Mouse (Mus musculus) liver, embryonic 15.5 days (tissue): Measurements from ENCODE around the gene Kcna7. TPM values are rescaled to one million over a fixed set of nuclear protein-coding genes. Genes with fewer than 3 reads are reported as not detected.
"Not testable (repeated sequence)": the region's sequence is repeated elsewhere in the genome, so short reads cannot be mapped to it uniquely, and the experiment has no call there.

Source experiments
- ATAC-seq: fragments of 200-750 bp; cut with Nextera tagmentation; 2 replicates; pipeline ENCODE4 v1.8.0; 2017; ENCODE audit warnings: moderate number of reproducible peaks, mild to moderate bottlenecking, moderate library complexity; ENCODE audit not compliant: insufficient read depth
- H3K27ac ChIP-seq: fragments of 300-500 bp; sonication (generic); replicated peaks from 2 replicates; pipeline ENCODE4 v1.5.1; 2015; ENCODE audit warnings: mild to moderate bottlenecking, inconsistent platforms
- H3K27me3 ChIP-seq: fragments of 300-500 bp; sonication (generic); 2 replicates; pipeline ENCODE4 v1.6.1; 2015; ENCODE audit warnings: mild to moderate bottlenecking, inconsistent platforms
- H3K36me3 ChIP-seq: fragments of 300-500 bp; sonication (generic); replicated peaks from 2 replicates; pipeline ENCODE4 v1.6.1; 2015; ENCODE audit warnings: moderate library complexity, mild to moderate bottlenecking, inconsistent platforms
- H3K4me1 ChIP-seq: fragments of 300-500 bp; sonication (generic); replicated peaks from 2 replicates; pipeline ENCODE4 v1.6.1; 2015; ENCODE audit warnings: inconsistent platforms
- H3K4me2 ChIP-seq: fragments of 300-500 bp; sonication (generic); 2 replicates; pipeline ENCODE4 v1.6.1; 2015; ENCODE audit warnings: moderate library complexity, mild to moderate bottlenecking, inconsistent platforms
- H3K4me3 ChIP-seq: fragments of 300-500 bp; sonication (generic); replicated peaks from 2 replicates; pipeline ENCODE4 v1.5.1; 2015; ENCODE audit warnings: mild to moderate bottlenecking, inconsistent platforms
- H3K9ac ChIP-seq: fragments of 300-500 bp; sonication (generic); 2 replicates; pipeline ENCODE4 v1.6.1; 2015; ENCODE audit warnings: moderate library complexity, mild to moderate bottlenecking, inconsistent platforms
- H3K9me3 ChIP-seq: fragments of 300-500 bp; sonication (generic); replicated peaks from 2 replicates; pipeline ENCODE4 v1.6.1; 2016; ENCODE audit warnings: inconsistent platforms
- WGBS: fragments of 180-500 bp; shearing (Covaris S2); methylation state at CpG from one replicate; pipeline ENCODE4 v1.1.7; 2015; ENCODE audit warnings: mixed read lengths; ENCODE audit not compliant: insufficient replicate concordance; 5-methylcytosine and 5-hydroxymethylcytosine counted together
- polyA plus RNA-seq: library from polyadenylated mRNA; unstranded; fragments of >200 nt; fragmentation: Nextera tagmentation; extraction: Ambion mirVana; gene quantifications from 2 replicates; pipeline ENCODE4 v1.2.1, GENCODE M21; 2015

The Kcna7 gene
- not detected in 2 replicates for polyA plus RNA-seq

DNA sequence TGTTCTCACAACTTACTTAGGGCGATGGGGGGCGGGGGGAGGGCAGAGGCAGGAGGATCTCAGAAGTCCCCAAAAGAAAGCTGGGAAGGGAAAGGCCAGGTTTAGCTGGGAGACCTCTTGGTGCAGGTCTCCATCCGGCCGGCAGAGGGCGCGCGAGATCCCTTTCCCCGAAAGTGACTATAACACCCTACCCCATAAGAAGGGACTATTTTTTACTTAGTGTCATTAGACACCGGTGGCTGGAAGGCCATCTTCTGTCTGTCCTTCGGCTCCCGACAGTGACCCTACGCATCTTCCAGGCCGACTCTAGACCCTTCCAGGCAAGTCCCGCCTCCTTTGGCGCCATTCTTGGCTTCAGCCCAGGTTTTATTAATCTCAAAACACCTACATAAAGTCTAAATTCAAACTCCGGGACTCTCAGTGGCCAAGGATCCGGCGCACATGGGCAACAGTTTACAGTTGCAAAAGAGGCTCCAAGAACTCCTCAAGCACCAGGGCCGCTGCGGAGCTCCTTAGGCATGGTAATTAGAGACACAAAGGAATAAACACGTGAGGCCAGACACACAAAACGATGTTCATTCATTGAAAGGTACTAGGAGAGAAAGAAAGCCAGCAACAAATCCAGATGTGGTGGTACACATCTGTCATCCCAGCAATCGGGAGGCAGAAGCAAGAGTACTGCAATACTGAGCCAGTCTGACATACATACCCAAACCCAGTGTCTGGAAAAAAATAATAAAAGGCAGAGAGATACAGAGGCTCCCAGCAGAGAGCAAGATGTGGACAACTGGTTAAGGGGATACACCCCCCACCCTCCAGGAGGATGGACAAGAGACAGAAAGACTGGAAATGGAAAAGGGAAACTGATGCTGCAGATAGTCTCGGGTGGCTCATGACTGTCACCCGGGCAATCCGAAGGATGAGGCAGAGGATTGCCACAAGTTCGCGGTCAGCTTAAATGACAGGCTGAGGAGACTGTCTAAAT, at the start of gene Kcna7:
Kcna7 (plus strand) TSS at position 563 of the 985 bp plus-strand sequence.
- H3K27me3 ChIP-seq, result peaks cover 82% of the 10 kb centered on the region
- H3K4me2 ChIP-seq, result peak within 1 kb of the TSS; percentile 64
- H3K9ac ChIP-seq, result no peak within 1 kb of the TSS
- H3K4me1 ChIP-seq, result peaks cover 23% of the 10 kb centered on the region
- 7% methylated on average over 28 of the region's 28 CpGs for WGBS
- no peaks in the 10 kb centered on the region for H3K36me3 ChIP-seq
- no peaks in the 10 kb centered on the region for H3K9me3 ChIP-seq
- H3K27ac ChIP-seq, result no peak within 1 kb of the TSS
- H3K4me3 ChIP-seq, result peak within 1 kb of the TSS; percentile 38
- peak; percentile 10; the same call in 1 of the 2 replicates for ATAC-seq

DNA sequence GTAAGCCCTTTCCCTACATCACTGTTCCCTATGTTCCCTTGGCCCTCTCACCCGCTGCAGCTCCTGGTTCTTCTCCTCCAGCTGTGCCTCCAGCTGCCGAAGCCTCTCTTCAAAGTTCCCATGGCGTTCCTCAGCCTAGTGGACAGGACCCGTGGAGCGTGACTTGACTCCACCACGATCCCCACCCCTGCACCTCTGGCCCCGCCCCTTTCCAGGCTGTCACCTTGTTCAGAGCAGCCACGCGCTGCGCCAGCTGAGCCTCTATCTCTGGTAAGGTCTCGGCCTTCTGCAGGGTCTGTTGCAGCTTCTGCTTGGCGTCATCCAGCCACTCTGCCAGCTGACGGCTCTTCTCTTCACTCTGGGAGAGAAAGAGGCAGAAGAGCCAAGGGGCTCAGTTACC, 49.4 kb upstream of the Kcna7 start:
- Histone ChIP-seq H3K4me1 (peaks cover 4% of the 10 kb centered on the region; the same call in 1 of the 2 replicates), H3K27ac (no peak overlapping the region), H3K27me3 (peaks cover 71% of the 10 kb centered on the region), H3K4me3 (no peak overlapping the region), H3K36me3 (no peaks in the 10 kb centered on the region), H3K9me3 (no peaks in the 10 kb centered on the region), H3K9ac (no peak overlapping the region), H3K4me2 (no peak overlapping the region)
- 40% methylated on average over 13 of the region's 13 CpGs for WGBS
- no peak for ATAC-seq

DNA sequence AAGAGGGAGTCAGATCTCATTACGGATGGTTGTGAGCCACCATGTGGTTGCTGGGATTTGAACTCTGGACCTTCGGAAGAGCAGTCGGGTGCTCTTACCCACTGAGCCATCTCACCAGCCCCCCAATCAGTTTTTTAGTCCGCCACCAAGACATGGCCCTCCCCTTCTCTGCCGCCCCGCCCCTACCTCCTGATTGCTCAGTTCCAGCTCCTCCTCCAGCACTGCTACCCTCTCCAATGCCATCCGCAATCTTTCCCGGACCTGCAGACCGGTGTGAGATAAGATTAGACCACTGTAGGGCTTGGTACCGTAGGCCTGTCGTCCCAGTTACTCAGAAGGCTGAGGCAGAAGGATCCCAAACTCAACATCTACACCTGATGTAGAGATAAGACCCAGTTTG, 46.4 kb upstream of the Kcna7 start:
- H3K9ac ChIP-seq, ATAC-seq, H3K27ac ChIP-seq, H3K36me3 ChIP-seq, H3K9me3 ChIP-seq, H3K4me3 ChIP-seq, H3K4me2 ChIP-seq: not testable (repeated sequence)
- peaks cover 18% of the 10 kb centered on the region for H3K4me1 ChIP-seq
- 45% methylated on average over 11 of the region's 11 CpGs for WGBS
- peaks cover 83% of the 10 kb centered on the region for H3K27me3 ChIP-seq

DNA sequence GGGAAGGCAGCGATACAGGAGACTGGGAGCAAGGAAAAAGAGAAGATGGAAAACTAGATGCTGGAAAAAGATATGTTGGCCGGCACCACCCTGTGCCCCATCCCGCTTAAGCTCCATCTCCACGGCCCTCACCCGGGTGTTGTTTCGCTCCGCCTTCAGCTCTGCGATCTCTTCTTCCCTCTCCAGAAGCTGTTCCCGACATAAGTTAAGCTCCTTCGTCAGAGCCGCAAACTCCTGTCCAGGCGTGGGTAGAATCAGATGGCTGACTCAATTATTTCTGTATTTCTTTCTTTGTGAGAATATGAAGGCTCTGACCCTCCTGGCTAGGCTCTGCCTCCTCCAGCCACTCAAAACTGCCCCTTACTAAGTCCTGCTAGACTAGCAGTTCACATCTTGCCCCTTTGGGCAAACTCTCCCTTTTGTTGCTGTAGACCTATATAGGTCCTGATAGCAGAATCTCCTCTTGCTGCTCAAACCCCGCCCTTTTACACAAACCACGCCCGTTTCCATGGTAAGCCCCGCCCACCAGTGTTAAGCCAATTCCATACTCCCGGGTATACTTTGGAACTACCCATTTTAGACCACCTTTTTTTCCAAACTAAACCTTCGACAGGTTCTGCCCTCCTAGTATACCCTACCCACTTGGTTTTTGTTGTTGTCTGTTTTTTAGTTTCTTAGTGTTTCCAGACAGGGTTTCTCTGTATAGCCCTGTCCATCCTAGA, 44.9 kb upstream of the Kcna7 start:
- WGBS, result 47% methylated on average over 18 of the region's 18 CpGs

DNA sequence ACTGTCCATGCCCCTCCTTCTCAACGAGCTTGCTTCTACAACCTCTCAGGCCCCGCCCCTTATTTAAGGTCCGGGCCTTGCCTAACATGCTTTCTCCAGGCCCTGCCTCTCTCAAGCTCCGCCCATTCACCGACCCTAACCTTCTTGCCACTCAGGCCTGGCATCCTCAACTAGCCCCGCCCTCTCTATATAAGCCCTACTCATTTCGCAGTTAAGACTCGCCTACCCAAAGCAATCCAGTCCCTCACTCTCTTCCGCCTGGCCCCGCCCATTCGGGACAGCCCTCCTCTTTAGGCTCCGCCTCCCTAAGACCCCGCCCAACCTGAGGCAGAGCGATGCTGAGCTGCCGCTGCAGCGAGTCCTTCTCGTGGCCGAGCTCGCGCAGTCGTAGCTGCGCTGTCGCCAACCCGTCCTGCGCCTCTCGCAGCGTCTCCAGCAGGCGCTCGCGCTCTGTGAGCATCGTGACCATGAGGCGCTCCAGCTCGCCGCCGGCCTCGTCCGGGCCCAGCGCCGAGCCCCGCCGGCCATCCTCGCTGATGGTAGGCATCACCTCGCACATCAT, 44.1 kb upstream of the Kcna7 start:
- under 1% methylated on average over 43 of the region's 43 CpGs for WGBS
- peak overlapping the region; percentile 68 for H3K4me2 ChIP-seq
- H3K9ac ChIP-seq, result no peak overlapping the region
- ATAC-seq, result peak; percentile 61
- peaks cover 92% of the 10 kb centered on the region for H3K27me3 ChIP-seq
- peaks cover 24% of the 10 kb centered on the region for H3K4me1 ChIP-seq
- peak overlapping the region; percentile 41 for H3K4me3 ChIP-seq
- H3K36me3 ChIP-seq, result no peaks in the 10 kb centered on the region
- H3K27ac ChIP-seq, result no peak overlapping the region
- H3K9me3 ChIP-seq, result no peaks in the 10 kb centered on the region

More for the DNA sequence above, 44.9 kb upstream of the Kcna7 start:
- no peak overlapping the region for H3K9ac ChIP-seq
- H3K27ac ChIP-seq, result no peak overlapping the region
- H3K4me2 ChIP-seq, result 0 out of 2 replicates have a peak overlapping the region, but pooled peaks have one; percentile 68
- H3K9me3 ChIP-seq, result no peaks in the 10 kb centered on the region
- peaks cover 92% of the 10 kb centered on the region for H3K27me3 ChIP-seq
- no peak for ATAC-seq
- no peak overlapping the region for H3K4me3 ChIP-seq
- H3K4me1 ChIP-seq, result peaks cover 18% of the 10 kb centered on the region
- no peaks in the 10 kb centered on the region for H3K36me3 ChIP-seq

DNA sequence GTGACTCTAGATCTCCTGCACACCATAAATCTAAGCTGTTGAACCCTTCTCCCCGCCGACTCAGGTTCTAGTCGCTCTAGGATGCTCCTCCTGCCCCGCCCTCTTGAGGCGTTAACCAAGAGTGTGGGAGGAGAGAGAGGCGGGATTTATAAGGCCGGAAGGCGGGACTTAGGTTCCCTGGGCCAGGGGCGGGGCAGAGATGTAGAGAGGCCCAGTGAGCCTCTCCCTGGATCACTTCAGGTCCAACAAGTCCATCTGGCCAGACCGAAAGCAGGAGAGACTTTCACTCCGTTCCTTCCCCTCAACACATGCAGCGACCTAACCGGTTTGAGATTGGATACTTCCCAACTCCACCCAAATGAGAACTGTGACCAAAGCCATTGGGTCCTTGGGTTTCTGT, 42.7 kb upstream of the Kcna7 start:
- Histone ChIP-seq H3K9ac (no peak overlapping the region), H3K36me3 (no peaks in the 10 kb centered on the region), H3K4me2 (no peak overlapping the region)

DNA sequence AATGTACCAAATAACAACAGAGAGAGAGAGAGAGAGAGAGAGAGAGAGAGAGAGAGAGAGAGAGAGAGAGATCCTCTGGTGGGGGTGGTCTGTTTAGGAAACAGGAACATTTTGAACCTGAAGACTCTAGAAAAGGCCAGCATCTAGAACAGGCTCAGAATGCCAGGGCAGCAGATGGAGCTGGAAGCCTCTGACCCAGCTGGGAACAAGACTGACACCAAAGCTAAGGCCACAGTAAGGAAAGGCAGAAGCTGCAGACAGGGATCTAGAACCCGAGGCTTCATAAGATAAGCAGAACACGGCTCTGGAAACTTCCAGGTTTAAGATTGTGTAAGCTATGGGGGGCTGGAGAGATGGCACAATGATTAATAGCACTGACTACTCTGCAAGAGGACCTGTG, 41.5 kb upstream of the Kcna7 start:
- Histone ChIP-seq H3K9ac (no peak overlapping the region), H3K9me3 (no peaks in the 10 kb centered on the region), H3K4me2 (no peak overlapping the region), H3K4me3 (no peak overlapping the region), H3K27me3 (peaks cover 98% of the 10 kb centered on the region), H3K27ac (no peak overlapping the region), H3K4me1 (peaks cover 42% of the 10 kb centered on the region), H3K36me3 (no peaks in the 10 kb centered on the region)
- WGBS, result 30% methylated on average over 2 of the region's 2 CpGs
- ATAC-seq, result no peak

More for the DNA sequence above, 42.7 kb upstream of the Kcna7 start:
- no peak for ATAC-seq
- WGBS, result 9% methylated on average over 13 of the region's 13 CpGs
- peaks cover 93% of the 10 kb centered on the region for H3K27me3 ChIP-seq
- H3K4me3 ChIP-seq, result no peak overlapping the region
- H3K9me3 ChIP-seq, result no peaks in the 10 kb centered on the region
- H3K4me1 ChIP-seq, result peaks cover 38% of the 10 kb centered on the region
- H3K27ac ChIP-seq, result no peak overlapping the region

DNA sequence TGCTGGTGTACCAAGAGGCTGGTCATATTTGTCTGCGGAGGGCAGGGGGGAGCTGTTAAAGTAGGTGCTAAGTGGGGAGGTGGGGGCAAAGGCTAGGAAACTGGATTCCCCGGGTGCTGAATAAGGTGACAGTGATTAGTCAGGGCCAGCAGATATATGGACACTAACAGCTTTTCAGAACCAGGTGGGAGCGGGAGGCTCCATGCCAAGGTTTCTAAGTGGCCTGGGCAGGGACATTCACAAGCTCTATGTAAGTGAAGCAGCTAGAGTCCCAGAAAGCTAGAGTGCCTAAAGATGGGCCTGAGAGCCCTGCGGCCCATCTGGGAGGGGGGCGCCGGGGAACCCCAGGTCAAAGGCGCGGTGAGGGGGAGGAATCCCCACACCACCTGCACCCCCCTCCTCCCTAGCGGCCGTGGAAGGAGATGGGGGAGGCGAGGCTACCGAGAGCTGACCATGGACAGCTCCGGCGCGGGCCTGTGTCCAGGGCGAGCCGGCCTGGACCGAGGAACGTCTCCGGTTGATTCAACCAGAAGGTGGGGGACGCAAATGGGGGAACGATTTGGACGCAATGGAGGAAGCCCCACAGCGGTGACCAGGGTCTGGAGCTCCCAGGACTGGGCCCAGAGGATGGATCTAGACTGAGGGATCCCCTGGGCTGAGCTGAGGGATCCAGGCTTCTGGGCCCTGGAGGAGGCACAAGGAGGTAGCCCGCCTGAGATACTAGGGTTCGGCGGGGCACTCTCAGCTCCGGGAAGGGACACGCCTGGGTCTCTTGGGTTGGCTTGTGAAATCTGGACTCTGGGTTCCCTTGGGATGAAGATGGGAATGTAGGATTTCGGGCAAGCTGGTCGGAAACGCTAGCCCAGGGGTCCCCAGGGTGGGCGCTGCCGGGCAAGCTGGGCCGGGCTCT, 39.5 kb upstream of the Kcna7 start:
- WGBS, result 5% methylated on average over 35 of the region's 35 CpGs
- peak overlapping the region; percentile 64 for H3K4me3 ChIP-seq
- no peaks in the 10 kb centered on the region for H3K9me3 ChIP-seq
- peaks cover 97% of the 10 kb centered on the region for H3K27me3 ChIP-seq
- no peak overlapping the region for H3K9ac ChIP-seq
- no peak overlapping the region for H3K27ac ChIP-seq
- no peak for ATAC-seq
- peak overlapping the region; percentile 94 for H3K4me2 ChIP-seq
- no peaks in the 10 kb centered on the region for H3K36me3 ChIP-seq
- peaks cover 58% of the 10 kb centered on the region for H3K4me1 ChIP-seq

DNA sequence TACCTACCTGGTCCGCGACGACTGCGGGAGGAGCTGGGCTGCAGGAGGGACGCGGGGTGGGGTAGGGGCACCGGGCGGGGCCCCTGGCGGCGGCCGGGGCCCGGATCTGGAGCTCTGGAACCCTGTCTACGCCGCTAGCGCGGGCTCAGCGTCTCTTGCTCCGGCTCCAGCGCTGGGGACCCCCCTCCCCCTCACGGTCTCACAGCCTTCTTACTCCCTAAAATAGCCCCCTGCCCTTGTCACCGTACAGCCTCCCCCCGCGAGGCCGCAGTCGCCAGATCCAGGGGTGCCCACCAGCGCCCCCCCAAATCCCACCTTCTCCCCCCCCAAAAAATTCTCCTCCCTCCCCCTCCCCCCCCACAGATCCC, 38.8 kb upstream of the Kcna7 start, which contains the start of gene Ppfia3:
Ppfia3 (minus strand) TSS at position 368 of the 368 bp plus-strand sequence.
- 1% methylated on average over 19 of the region's 26 CpGs for WGBS
- H3K4me1 ChIP-seq, result peaks cover 56% of the 10 kb centered on the region
- peak within 1 kb of the TSS; percentile 64 for H3K9ac ChIP-seq
- peak within 1 kb of the TSS; percentile 94 for H3K4me2 ChIP-seq
- peak within 1 kb of the TSS; percentile 55; the same call in 1 of the 2 replicates for H3K27ac ChIP-seq
- ATAC-seq, result no peak
- H3K9me3 ChIP-seq, result no peaks in the 10 kb centered on the region
- H3K27me3 ChIP-seq, result peaks cover 91% of the 10 kb centered on the region
- H3K36me3 ChIP-seq, result no peaks in the 10 kb centered on the region
- peak within 1 kb of the TSS; percentile 64 for H3K4me3 ChIP-seq
